Mouse (Mus musculus) urinary bladder, postnatal 25 days (tissue): Measurements from ENCODE around the gene Auts2.

ENCODE experiments used
- DNase-seq: peaks from one replicate; pipeline ENCODE4 v3.0.0; 2022; ENCODE audit warnings: low spot score

Gene Auts2

GRCm38 (mm10) chr5:131662657-131663056 is 880.5 kb downstream of the Auts2 start:
- DNase-seq = no peak

- no peak for DNase-seq
Measured at GRCm38 (mm10) chr5:131658822-131659515, 884.2 kb downstream of the Auts2 start.

- no peak for DNase-seq
Measured at GRCm38 (mm10) chr5:131654206-131654605, 888.9 kb downstream of the Auts2 start.

- DNase-seq = no peak
Measured at GRCm38 (mm10) chr5:131650381-131650891, 892.7 kb downstream of the Auts2 start.

GRCm38 (mm10) chr5:131647683-131648119 is 895.4 kb downstream of the Auts2 start:
- DNase-seq = peak; percentile 19

GRCm38 (mm10) chr5:131647104-131647682 is 896.0 kb downstream of the Auts2 start:
- DNase-seq = no peak

GRCm38 (mm10) chr5:131646192-131646775 is 896.9 kb downstream of the Auts2 start:
- DNase-seq = no peak

- DNase-seq = no peak
Measured at GRCm38 (mm10) chr5:131645341-131646191, 897.6 kb downstream of the Auts2 start.

GRCm38 (mm10) chr5:131644331-131644730 is 898.8 kb downstream of the Auts2 start:
- no peak for DNase-seq

GRCm38 (mm10) chr5:131643176-131644174 is 899.7 kb downstream of the Auts2 start:
- no peak for DNase-seq

- DNase-seq = no peak
Measured at GRCm38 (mm10) chr5:131642752-131643151, 900.4 kb downstream of the Auts2 start.

- DNase-seq = no peak
Measured at GRCm38 (mm10) chr5:131636431-131636830, 906.7 kb downstream of the Auts2 start.

- no peak for DNase-seq
Measured at GRCm38 (mm10) chr5:131634731-131635130, 908.4 kb downstream of the Auts2 start.

GRCm38 (mm10) chr5:131631998-131632379 is 911.2 kb downstream of the Auts2 start:
- no peak for DNase-seq

GRCm38 (mm10) chr5:131631038-131631997 is 911.8 kb downstream of the Auts2 start:
- no peak for DNase-seq

GRCm38 (mm10) chr5:131630577-131630976 is 912.6 kb downstream of the Auts2 start:
- DNase-seq = no peak

GRCm38 (mm10) chr5:131616113-131616876 is 926.8 kb downstream of the Auts2 start:
- DNase-seq = peak; percentile 46

- no peak for DNase-seq
Measured at GRCm38 (mm10) chr5:131614238-131614637, 928.9 kb downstream of the Auts2 start.

- no peak for DNase-seq
Measured at GRCm38 (mm10) chr5:131613301-131613700, 929.8 kb downstream of the Auts2 start.
